Mouse (Mus musculus): Measurements from ENCODE around the gene Rhox1.
"Not testable (repeated sequence)": the region's sequence is repeated elsewhere in the genome, so short reads cannot be mapped to it uniquely, and the experiment has no call there.

Gene Rhox1

DNA sequence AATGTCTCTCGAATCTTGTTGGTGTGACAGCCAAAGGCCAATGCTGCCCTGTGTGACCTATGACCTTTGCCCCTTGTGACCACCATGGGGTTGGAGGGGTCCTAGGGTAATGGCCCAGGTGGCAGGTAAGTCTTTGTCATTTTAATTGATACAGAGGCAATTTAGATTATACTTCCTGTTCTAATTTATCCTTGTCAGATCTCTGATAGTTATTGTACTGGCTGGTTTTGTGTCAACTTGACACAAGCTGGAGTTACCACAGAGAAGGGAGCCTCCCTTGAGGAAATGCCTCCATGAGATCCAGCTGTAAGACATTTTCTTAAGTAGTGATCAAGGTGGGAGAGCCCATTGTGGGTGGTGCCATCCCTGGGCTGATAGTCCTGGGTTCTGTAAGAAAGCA is at the start of gene Rhox1:
Rhox1 (minus strand) TSS at position 101 of the 400 bp plus-strand sequence.
- DNase-seq (ENCODE audit: low spot score in 2 of 2) = not testable (repeated sequence)

DNA sequence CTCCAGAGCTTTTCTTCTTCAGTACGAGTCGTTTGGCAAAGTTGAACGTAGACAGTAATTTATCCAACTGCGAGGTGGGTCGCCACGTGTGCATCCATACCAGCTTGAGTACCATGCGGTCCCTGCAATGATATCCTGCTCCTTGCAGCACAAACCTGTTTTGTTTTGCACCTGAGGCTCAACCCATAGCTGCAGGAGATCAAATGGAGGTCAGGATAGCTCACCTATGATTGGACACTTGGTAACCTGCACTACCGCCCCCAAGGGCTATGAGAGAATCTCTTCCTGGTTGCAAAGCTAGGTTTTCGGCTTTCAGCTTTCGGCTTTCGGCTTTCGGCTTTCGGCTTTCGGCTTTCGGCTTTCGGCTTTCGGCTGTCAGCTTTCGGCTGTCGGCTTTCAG is 43.0 kb upstream of the Rhox1 start, which contains the start of gene Rhox4a:
Rhox4a (plus strand) TSS at position 301 of the 400 bp plus-strand sequence.
- not testable (repeated sequence) for DNase-seq (ENCODE audit: low spot score in 2 of 2)

DNA sequence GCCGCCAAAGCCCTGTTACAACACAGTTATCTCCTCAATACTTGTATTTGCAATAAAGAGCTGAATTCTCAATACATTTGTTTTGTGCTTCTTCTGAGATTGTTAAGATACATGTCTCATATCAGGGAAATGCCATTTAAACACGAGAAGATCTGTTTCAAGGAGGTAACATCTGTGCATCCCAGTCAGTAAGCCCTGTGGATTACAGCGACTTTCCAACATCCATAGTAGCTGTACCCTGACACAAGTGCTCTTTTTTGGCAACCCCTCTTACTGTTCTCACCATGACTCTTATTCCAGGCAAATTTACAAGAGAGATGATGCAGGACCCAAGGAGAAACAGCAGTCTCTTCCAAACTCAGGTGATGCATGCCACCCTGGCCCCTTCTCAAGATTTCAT is 27.6 kb upstream of the Rhox1 start, which contains the start of gene Rhox3a:
Rhox3a (plus strand) TSS at position 301 of the 400 bp plus-strand sequence.
- DNase-seq (ENCODE audit: low spot score in 2 of 2) = not testable (repeated sequence)

DNA sequence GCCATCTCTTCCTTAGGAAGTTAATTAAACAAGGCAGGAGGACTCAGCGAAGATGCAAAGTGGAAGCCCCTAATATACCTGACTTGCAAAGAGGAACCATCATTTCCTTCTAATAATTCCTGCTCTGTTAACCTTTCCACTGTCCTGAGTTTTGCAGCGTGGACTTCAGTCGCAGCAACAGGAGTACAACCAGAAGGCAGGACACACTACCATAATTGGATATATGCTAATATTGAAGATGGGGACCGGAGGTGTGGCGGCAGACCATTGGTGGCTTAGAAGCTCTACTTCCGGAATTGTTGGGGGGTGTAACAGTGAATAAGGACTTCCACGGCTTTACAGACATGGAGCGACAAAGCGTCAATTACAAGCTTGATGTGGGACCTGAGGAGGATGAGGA is 22.6 kb upstream of the Rhox1 start, which contains the start of gene Rhox2a:
Rhox2a (plus strand) TSS at position 301 of the 400 bp plus-strand sequence.
- not testable (repeated sequence) for DNase-seq (ENCODE audit: low spot score in 2 of 2)

DNA sequence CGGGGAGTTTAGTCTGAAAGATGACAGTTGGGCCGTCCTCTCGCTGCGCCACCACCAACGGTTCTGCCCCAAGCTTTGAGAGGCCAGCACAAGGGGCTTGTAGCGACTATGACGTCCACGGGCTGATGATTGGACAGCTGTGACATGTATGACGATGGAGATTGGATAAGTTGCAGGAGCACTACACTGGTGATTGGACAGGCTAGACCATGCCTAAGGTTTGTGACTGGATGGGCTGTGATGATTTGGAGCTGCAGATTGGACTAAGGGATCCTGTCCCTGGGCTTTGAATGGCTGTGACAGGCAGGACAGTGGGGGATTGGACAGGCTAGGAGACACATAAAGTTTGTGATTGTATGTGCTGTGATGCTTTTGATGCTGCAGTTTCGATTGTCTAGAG is 11.1 kb downstream of the Rhox1 start, which contains the start of gene Gm9:
Gm9 (minus strand) TSS at position 101 of the 400 bp plus-strand sequence.
- DNase-seq (ENCODE audit: low spot score in 2 of 2) = no peak

DNA sequence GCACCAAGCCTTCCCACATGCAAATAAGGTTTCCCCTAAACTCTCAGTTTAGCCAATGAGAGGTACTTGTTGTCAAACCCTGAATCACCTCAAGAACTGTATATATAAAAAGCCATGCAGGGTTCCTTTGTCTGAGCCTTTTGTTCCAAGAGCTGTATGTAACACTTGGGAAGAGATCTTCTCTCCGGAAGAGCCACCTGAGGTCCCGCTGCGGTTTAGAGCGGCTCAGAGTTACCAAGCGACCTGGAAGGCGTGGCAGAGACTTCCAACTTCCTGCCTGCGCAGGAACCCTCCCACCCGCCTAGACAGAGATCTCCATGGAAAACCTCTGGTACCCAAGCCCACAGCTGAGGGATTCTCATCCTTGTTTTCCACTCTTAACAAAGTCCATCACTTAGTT is 23.4 kb downstream of the Rhox1 start:
- no peak for DNase-seq (ENCODE audit: low spot score in 2 of 2)

DNA sequence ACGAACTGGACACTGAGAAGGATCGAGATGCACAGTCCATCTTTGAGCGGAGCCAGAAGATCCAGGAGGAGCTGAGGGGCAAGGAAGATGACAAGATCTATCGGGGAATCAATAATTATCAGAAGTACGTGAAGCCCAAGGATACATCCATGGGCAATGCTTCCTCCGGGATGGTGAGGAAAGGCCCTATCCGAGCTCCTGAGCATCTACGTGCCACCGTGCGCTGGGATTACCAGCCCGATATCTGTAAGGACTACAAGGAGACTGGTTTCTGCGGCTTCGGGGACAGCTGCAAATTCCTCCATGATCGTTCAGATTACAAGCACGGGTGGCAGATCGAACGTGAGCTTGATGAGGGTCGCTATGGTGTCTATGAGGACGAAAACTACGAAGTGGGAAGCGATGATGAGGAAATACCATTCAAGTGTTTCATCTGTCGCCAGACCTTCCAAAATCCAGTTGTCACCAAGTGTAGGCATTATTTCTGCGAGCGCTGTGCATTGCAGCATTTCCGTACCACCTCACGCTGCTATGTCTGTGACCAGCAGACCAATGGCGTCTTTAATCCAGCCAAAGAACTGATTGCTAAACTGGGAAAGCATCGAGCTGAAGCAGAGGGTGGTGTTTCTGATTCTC is 30.2 kb downstream of the Rhox1 start:
- peak; percentile 15 to 32 for DNase-seq (ENCODE audit: low spot score in 2 of 2)

DNA sequence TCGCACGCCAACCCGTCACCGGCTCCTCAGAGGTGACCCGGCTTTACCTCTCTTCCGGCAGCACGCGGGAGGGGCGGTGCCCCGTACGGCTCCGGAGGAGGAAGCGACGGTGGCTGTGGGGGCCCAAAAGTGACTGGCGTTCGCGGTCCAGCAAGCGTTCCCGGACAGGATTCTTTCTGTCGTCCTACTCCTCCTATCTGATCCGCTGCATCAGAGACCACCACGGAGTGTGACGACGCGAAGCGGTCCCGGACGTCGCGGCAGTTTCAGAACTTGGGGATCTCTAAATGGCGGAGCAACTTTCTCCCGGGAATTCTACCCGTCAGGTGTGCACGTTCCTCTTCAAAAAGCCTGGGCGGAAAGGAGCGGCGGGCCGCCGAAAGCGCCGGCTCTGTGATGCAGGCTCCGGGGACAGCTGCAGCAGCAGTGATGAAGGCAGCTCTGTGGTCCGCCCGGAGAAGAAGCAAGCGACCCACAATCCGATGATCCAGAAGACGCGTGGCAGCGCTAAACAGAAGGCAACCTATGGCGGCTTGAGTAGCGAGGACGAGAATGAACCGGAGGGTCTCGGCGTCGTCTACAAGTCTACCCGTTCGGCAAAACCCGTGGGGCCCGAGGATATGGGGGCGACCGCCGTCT is 30.8 kb downstream of the Rhox1 start, which contains the start of the genes Ndufa1 and Rnf113a1:
Ndufa1 (minus strand) TSS at position 59 of the 639 bp plus-strand sequence.
Rnf113a1 (plus strand) TSS at position 141 of the 639 bp plus-strand sequence.
- peak; percentile 79 to 82 for DNase-seq (ENCODE audit: low spot score in 2 of 2)

DNA sequence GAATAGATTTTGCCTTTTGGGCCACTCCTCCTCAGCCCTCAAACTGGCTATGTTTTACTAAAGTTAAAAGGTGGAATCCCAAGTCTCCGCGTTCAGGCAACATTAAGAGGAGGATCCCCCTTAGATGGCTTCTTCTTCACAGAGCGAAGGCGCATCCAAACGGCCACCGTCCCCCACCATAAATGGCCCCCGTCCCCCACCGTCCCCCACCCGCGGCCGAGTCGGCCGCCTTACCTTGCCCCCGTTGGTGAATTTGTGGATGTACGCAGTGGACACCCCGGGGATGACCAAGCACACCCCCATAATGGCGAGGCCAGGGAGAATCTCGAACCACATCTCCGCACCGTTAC is 31.3 kb downstream of the Rhox1 start:
- DNase-seq (ENCODE audit: low spot score in 2 of 2) = no peak

DNA sequence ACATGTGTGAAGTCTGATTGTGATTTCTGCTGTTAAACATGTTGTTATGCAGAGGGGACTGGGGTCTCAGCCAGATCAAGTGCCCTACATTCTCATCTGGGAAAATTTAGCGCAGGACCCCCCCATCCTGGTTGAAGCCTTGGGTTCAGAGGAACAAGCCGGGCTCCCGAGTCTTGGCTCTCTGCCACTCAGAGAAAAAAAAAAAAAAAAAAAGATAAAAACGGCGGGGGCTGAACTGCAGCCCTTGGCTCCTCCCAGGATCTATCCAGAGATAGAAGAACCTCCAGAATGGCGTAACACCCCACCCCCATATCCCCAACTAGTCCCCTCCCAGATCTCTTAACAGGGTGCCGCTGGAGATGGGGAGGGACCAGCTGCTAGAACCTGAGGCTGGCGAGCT is 37.7 kb downstream of the Rhox1 start:
- DNase-seq (ENCODE audit: low spot score in 2 of 2) = not testable (repeated sequence)

DNA sequence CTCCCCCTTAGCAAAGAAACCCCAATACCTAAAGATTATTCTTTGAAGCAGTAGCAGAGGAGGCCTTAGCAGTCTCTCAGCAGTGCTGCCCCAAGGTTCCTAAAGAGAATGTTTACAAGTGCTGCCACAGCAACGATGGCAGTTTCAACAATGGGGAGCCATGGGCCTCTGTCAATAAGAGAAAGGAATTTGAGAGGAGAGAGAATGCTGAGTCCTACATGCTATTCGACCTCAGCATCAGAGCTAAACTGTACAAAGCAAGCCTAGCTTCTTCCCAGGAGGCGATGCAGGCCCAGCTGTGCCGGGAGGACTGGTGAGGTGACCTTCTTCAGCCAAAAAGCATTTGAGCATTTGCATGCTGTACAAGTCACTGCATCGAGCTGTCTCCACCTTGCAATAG is 53.3 kb downstream of the Rhox1 start, which contains the start of gene Akap14:
Akap14 (minus strand) TSS at position 101 of the 400 bp plus-strand sequence.
- no peak for DNase-seq (ENCODE audit: low spot score in 2 of 2)

DNA sequence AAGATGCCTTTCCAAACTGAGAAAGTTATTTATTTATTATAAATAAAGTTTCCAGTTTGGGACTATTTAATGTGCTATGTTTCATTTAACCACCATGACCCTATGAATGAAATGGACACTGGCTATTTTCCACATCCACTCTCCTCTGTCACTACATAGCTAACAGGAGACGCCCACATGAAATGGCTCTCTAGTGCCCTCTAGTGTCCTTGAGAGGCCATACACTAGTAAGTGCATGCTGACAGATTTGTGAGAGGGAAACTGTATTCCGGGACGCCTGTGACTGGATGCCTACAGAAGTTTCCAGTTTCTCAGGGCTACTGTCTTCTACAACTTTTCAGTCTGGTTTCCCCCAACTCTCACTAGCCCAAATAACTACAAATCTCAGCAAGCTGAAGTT is 55.0 kb downstream of the Rhox1 start:
- peak; percentile 13 to 19 for DNase-seq (ENCODE audit: low spot score in 2 of 2)
